Mouse (Mus musculus) embryonic facial prominence, embryonic 10.5 days (tissue): ENCODE measurements at regions not wholly inside any gene's neighbourhood (a gene's known extent, or its start where the extent isn't known, plus 50 kb on each side); places are given as distances from the start of the nearest gene placed in this dataset.

Experiments used
- DNase-seq: peaks from one replicate; pipeline ENCODE4 v3.0.0-alpha.2; 2017; ENCODE audit warnings: low spot score
- H3K27ac ChIP-seq: fragments of 300-500 bp; sonication (generic); replicated peaks from 2 replicates; pipeline ENCODE4 v1.5.1; 2016; ENCODE audit warnings: mild to moderate bottlenecking
- H3K27me3 ChIP-seq: fragments of 300-500 bp; sonication (generic); replicated peaks from 2 replicates; pipeline ENCODE4 v1.6.1; 2016; ENCODE audit warnings: low read depth, mild to moderate bottlenecking; ENCODE audit not compliant: poor library complexity, severe bottlenecking
- H3K36me3 ChIP-seq: fragments of 300-500 bp; sonication (generic); replicated peaks from 2 replicates; pipeline ENCODE4 v1.6.1; 2016; ENCODE audit warnings: mild to moderate bottlenecking, moderate library complexity
- H3K4me1 ChIP-seq: fragments of 300-500 bp; sonication (generic); 2 replicates; pipeline ENCODE4 v1.6.1; 2016
- H3K4me3 ChIP-seq: fragments of 300-500 bp; sonication (generic); 2 replicates; pipeline ENCODE4 v1.5.1; 2016; ENCODE audit warnings: mild to moderate bottlenecking, moderate library complexity
- H3K9me3 ChIP-seq: fragments of 300-500 bp; sonication (generic); 2 replicates; pipeline ENCODE4 v1.6.1; 2016; ENCODE audit warnings: mild to moderate bottlenecking
- WGBS: fragments of 180-500 bp; shearing (Covaris S2); methylation state at CpG from one replicate; pipeline ENCODE4 v1.1.7; 2016; 5-methylcytosine and 5-hydroxymethylcytosine counted together

DNA sequence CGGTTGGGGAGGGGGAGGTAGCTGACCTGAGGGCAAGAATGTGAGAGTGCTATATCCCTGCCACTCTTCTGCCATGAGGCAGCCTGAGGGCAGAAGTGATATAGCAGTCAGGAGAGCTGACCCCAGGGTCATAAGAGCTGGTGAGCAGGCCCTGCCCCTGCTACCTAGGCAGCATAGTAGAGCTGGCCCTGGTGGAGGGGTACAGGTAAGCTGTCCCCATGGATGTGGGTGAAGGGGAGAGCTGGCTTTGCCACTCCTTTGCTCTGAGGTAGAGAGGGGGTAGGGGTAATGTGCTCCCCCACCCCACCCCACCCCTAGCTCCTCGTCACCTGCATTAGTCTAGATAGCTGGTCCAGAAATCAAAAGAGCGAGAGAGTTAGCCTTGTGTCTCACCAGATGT lies 61.3 kb upstream of the Gm3839 start:
- H3K27ac ChIP-seq: no peak overlapping the region
- no peaks in the 10 kb centered on the region for H3K9me3 ChIP-seq
- H3K4me1 ChIP-seq: peaks cover 6% of the 10 kb centered on the region; the same call in 1 of the 2 replicates
- 89% methylated on average over 3 of the region's 3 CpGs for WGBS
- no peak for DNase-seq
- no peaks in the 10 kb centered on the region for H3K36me3 ChIP-seq
- H3K27me3 ChIP-seq: no peaks in the 10 kb centered on the region
- no peak overlapping the region for H3K4me3 ChIP-seq

DNA sequence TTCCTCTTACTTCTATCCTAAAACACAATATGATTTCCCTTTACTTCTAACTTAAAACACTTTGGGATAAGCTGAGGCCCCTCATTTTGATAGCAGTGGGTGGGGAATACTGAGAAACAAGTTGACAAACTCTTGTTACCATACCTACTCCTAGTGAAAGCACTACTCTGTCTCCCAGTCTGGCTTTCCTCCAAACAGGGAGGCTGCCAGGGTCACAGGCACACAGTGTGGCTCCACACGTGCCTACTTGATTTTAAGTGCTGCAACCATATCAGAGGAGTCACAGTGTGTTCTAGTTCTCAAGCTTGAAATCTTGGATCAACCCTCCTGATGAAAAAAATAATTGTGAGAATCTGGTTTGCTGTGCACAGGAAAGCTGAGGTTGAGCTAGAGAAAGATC lies 65.8 kb upstream of the Gm3839 start:
- no peaks in the 10 kb centered on the region for H3K36me3 ChIP-seq
- peaks cover 6% of the 10 kb centered on the region; the same call in 1 of the 2 replicates for H3K4me1 ChIP-seq
- no peak overlapping the region for H3K27ac ChIP-seq
- WGBS: 62% methylated on average over 1 of the region's 1 CpGs
- H3K4me3 ChIP-seq: no peak overlapping the region
- DNase-seq: no peak
- H3K27me3 ChIP-seq: no peaks in the 10 kb centered on the region
- no peaks in the 10 kb centered on the region for H3K9me3 ChIP-seq

GRCm38 (mm10) chr14:11428256-11429240 lies 72.0 kb upstream of the Gm3839 start:
- Histone ChIP-seq H3K27me3 (no peaks in the 10 kb centered on the region), H3K9me3 (no peaks in the 10 kb centered on the region), H3K27ac (no peak overlapping the region), H3K4me3 (no peak overlapping the region), H3K36me3 (no peaks in the 10 kb centered on the region), H3K4me1 (no peaks in the 10 kb centered on the region)
- DNase-seq: no peak
- 88% methylated on average over 16 of the region's 16 CpGs for WGBS

- Histone ChIP-seq H3K4me3 (no peak overlapping the region), H3K27ac (no peak overlapping the region), H3K9me3 (no peaks in the 10 kb centered on the region), H3K4me1 (no peaks in the 10 kb centered on the region), H3K27me3 (no peaks in the 10 kb centered on the region), H3K36me3 (no peaks in the 10 kb centered on the region)
- WGBS: 74% methylated on average over 7 of the region's 7 CpGs
- DNase-seq: no peak
Observed at GRCm38 (mm10) chr14:11435166-11435784, 78.7 kb upstream of the Gm3839 start.

DNA sequence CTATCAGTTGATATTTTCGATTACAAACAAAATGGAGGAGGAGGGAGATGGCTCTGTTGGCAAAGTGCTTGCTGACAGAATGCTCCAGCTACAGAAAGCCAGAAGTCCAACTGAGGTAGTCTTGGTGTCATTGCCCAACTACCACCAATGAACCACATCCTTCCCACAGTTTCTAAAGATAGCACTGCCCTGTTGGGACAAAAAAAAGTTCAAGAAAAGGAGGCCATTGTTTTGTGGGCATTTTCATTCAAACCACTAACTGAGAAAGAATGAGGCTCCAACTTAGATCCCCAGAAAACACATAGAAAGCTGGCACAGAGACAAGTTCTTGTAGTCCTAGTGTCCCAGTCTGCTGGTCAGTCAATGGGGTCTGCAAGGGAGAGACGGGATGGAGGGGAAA lies 82.1 kb upstream of the Gm3839 start:
- Histone ChIP-seq H3K27me3 (no peaks in the 10 kb centered on the region), H3K36me3 (no peaks in the 10 kb centered on the region), H3K4me1 (no peaks in the 10 kb centered on the region), H3K4me3 (no peak overlapping the region), H3K9me3 (no peaks in the 10 kb centered on the region), H3K27ac (no peak overlapping the region)
- no peak for DNase-seq
- 83% methylated on average over 2 of the region's 2 CpGs for WGBS

- DNase-seq: no peak
- no peaks in the 10 kb centered on the region for H3K9me3 ChIP-seq
- no peaks in the 10 kb centered on the region for H3K36me3 ChIP-seq
- no peak overlapping the region for H3K27ac ChIP-seq
- H3K27me3 ChIP-seq: no peaks in the 10 kb centered on the region
- H3K4me3 ChIP-seq: no peak overlapping the region
- no peaks in the 10 kb centered on the region for H3K4me1 ChIP-seq
- WGBS: 75% methylated on average over 2 of the region's 2 CpGs
Observed at GRCm38 (mm10) chr14:11440176-11440575, 83.7 kb upstream of the Gm3839 start.

GRCm38 (mm10) chr14:11449958-11450357 lies 93.4 kb upstream of the Gm3839 start:
- 88% methylated on average over 2 of the region's 2 CpGs for whole genome bisulfite sequencing
- no peaks in the 10 kb centered on the region for H3K4me1 ChIP-seq

DNA sequence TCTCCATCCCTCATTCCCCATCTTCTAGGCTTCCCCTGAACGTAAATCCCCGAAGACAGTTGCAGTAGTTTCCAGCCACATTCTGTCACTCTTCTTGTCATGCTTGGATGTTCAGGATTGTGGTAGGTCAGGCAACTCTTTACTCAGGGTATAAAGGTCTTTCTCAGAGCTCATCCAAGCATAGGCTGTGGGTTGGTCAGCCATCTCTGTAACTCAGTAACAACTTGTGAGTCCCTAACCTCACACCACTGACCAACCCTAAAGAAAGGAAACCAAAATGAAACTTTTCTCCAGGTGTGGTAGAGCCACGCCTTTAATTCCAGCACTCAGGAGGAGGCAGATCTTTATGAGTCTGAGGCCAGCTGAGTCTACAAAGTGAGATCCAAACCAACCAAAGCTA lies 75.6 kb upstream of the Ptprg start:
- H3K36me3 ChIP-seq: no peaks in the 10 kb centered on the region
- WGBS: 92% methylated on average over 3 of the region's 3 CpGs
- H3K27ac ChIP-seq: no peak overlapping the region
- peaks cover 8% of the 10 kb centered on the region; the same call in 1 of the 2 replicates for H3K4me1 ChIP-seq
- no peaks in the 10 kb centered on the region for H3K9me3 ChIP-seq
- DNase-seq: no peak
- no peak overlapping the region for H3K4me3 ChIP-seq
- H3K27me3 ChIP-seq: no peaks in the 10 kb centered on the region

More at GRCm38 (mm10) chr14:11449958-11450357, 93.4 kb upstream of the Gm3839 start:
- DNase-seq: no peak
- Histone ChIP-seq H3K27me3 (no peaks in the 10 kb centered on the region), H3K9me3 (no peaks in the 10 kb centered on the region), H3K27ac (no peak overlapping the region), H3K4me3 (no peak overlapping the region), H3K36me3 (no peaks in the 10 kb centered on the region)

DNA sequence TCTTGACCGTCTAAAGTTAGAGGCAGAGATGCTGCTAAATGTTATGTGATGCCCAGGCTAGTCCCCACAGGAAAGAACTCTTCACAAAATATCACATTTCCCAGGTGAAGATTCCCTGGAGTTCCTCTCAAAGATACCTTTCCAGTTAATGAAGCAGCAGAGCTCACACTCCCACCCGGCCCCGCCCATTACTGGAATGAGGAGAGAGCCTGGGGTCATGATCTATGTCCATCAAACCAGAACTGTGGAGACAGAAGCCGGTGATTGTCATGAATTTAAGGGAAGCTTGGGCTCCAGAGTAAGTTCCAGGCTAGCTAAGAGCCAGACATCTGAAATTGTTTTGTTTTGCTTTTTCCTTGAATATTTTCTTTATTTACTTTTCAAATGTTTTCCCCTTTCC lies 71.2 kb upstream of the Ptprg start:
- WGBS: 48% methylated on average over 4 of the region's 4 CpGs
- DNase-seq: no peak
- Histone ChIP-seq H3K27me3 (no peaks in the 10 kb centered on the region), H3K36me3 (no peaks in the 10 kb centered on the region), H3K4me1 (peaks cover 8% of the 10 kb centered on the region; the same call in 1 of the 2 replicates), H3K27ac (no peak overlapping the region), H3K4me3 (no peak overlapping the region), H3K9me3 (no peaks in the 10 kb centered on the region)

DNA sequence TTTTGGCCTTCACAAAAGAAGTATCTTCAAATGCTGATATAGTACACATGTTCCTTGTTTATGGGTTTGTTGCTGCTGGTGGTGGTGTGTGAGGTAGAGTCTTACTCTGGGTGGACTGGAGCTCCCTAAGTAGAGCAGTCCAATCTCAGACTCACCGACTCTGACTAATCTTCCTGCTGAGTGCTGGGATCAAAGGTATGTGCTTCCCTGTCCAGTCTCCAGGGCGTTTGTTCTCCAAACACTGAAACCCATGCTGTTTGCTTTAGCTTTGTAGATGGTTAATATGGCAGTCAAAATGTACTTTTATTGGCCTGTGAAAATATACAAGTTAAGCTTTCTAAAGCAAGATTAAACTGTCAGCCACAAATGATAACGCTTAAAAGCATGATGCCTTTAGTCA lies 67.0 kb upstream of the Ptprg start:
- no peak overlapping the region for H3K4me3 ChIP-seq
- H3K9me3 ChIP-seq: no peaks in the 10 kb centered on the region
- no peaks in the 10 kb centered on the region for H3K27me3 ChIP-seq
- no peak overlapping the region for H3K27ac ChIP-seq
- H3K4me1 ChIP-seq: peaks cover 8% of the 10 kb centered on the region; the same call in 1 of the 2 replicates
- 66% methylated on average over 3 of the region's 3 CpGs for WGBS
- no peaks in the 10 kb centered on the region for H3K36me3 ChIP-seq
- no peak for DNase-seq

GRCm38 (mm10) chr14:11501744-11502143 lies 51.6 kb upstream of the Ptprg start:
- no peak overlapping the region for H3K27ac ChIP-seq
- H3K27me3 ChIP-seq: no peaks in the 10 kb centered on the region
- H3K4me1 ChIP-seq: peaks cover 15% of the 10 kb centered on the region
- H3K9me3 ChIP-seq: no peaks in the 10 kb centered on the region
- 79% methylated on average over 7 of the region's 7 CpGs for WGBS
- H3K4me3 ChIP-seq: no peak overlapping the region
- H3K36me3 ChIP-seq: no peaks in the 10 kb centered on the region
- DNase-seq: no peak

- peaks cover 20% of the 10 kb centered on the region for H3K4me1 ChIP-seq
- no peaks in the 10 kb centered on the region for H3K36me3 ChIP-seq
- H3K9me3 ChIP-seq: no peaks in the 10 kb centered on the region
- H3K4me3 ChIP-seq: no peak overlapping the region
- no peak overlapping the region; the same call in 1 of the 2 replicates for H3K27ac ChIP-seq
- DNase-seq: peak; percentile 21
- H3K27me3 ChIP-seq: no peaks in the 10 kb centered on the region
Observed at GRCm38 (mm10) chr14:11503156-11503555, 50.2 kb upstream of the Ptprg start.
